Mouse (Mus musculus) stomach, postnatal 0 days (tissue): Measurements from ENCODE around the gene Nsg2.

Source experiments
- CTCF ChIP-seq: IDR thresholded peaks from 2 replicates; pipeline ENCODE4 v1.5.1; 2016; ENCODE audit warnings: antibody characterized with exemption, low read depth, mild to moderate bottlenecking, moderate library complexity
- EP300 ChIP-seq: optimal IDR thresholded peaks from 2 replicates; pipeline ENCODE3; 2016; ENCODE audit warnings: antibody characterized with exemption

DNA sequence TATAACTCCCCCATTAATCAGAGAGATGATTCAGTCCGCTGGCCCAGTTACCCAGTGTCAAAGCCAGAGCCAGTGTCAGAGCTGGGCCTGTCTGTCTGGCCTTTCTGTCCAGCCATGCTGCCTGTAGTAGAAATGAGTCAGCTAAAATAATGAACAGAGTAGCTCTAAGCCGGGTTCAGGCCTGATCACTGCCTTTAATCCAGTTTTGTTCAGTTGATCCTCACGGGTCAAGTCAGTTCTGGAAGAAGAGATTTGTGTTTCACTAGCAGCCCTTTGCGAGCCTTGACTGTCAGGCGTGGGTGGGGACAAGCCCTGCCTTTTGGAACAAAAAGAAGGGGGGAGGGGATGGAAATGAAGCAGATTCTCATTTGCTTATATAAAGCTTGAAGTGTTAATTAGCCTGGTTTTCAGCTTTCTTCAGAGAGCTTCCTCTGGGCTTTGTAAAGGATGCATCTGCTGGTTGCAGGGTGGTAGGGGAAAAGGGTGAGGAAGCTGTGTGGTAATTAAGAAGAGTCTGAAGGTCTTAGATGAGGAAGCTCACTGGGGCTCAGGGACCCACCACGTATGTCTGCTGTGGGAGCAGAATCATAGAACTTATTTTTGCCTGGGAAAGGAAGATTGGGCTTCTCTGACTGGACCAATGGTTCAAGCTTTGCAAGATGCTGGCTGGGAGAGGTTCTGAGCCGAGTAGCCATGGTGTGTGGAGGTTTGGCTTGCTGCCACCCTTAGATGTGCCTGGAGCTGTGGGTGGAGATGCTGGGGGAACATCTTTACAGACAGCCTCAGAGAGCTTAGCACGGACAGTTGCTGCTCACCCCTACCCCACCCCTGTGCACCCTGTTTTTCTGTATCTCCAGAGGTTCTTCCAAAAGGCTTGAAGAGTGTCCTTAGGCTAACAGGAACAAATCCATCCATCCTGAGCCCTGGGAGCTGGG, 20.0 kb downstream of the Nsg2 start:
- TF ChIP-seq CTCF (no peak), EP300 (no peak)
